Mouse (Mus musculus) cerebellum, adult 2 months (tissue): ENCODE data around the gene Fermt1.
A peak's percentile ranks its signal among the peaks of the same experiment; 100 is the strongest.

ENCODE experiments used
- CTCF ChIP-seq: fragments of 200-500 bp; IDR thresholded peaks from 2 replicates; pipeline ENCODE4 v1.5.1; 2011; ENCODE audit warnings: low read depth, mild to moderate bottlenecking, control low read depth, low read length, moderate library complexity, borderline replicate concordance; ENCODE audit not compliant: insufficient read depth
- POLR2A ChIP-seq: fragments of 200-500 bp; IDR thresholded peaks from 2 replicates; pipeline ENCODE4 v1.6.1; 2011; ENCODE audit warnings: low read length, control low read depth, borderline replicate concordance; ENCODE audit not compliant: insufficient read depth

GRCm38 (mm10) chr2:132952197-132952596 is 6.5 kb upstream of the Fermt1 start:
- no peak for TF ChIP-seq POLR2A
- peak; percentile 60 for TF ChIP-seq CTCF
